Mouse (Mus musculus) embryonic facial prominence, embryonic 13.5 days (tissue): ENCODE measurements at regions not wholly inside any gene's neighbourhood (a gene's known extent, or its start where the extent isn't known, plus 50 kb on each side); places are given as distances from the start of the nearest gene placed in this dataset.
"Not testable (repeated sequence)": the region's sequence is repeated elsewhere in the genome, so short reads cannot be mapped to it uniquely, and the experiment has no call there.

Experiments used
- ATAC-seq: fragments of 200-750 bp; cut with Nextera tagmentation; 2 replicates; pipeline ENCODE4 v1.8.0; 2017; ENCODE audit warnings: low read depth; ENCODE audit not compliant: insufficient number of reproducible peaks, insufficient read depth, low FRiP score, low TSS enrichment
- H3K27ac ChIP-seq: fragments of 300-500 bp; sonication (generic); 2 replicates; pipeline ENCODE4 v1.5.1; 2015; ENCODE audit warnings: moderate library complexity, mild to moderate bottlenecking, inconsistent platforms
- H3K27me3 ChIP-seq: fragments of 300-500 bp; sonication (generic); 2 replicates; pipeline ENCODE4 v1.6.1; 2015; ENCODE audit warnings: mild to moderate bottlenecking, inconsistent platforms
- H3K36me3 ChIP-seq: fragments of 300-500 bp; sonication (generic); 2 replicates; pipeline ENCODE4 v1.6.1; 2015; ENCODE audit warnings: mild to moderate bottlenecking, inconsistent platforms
- H3K4me1 ChIP-seq: fragments of 300-500 bp; sonication (generic); 2 replicates; pipeline ENCODE4 v1.6.1; 2015; ENCODE audit warnings: inconsistent platforms
- H3K4me2 ChIP-seq: fragments of 300-500 bp; sonication (generic); 2 replicates; pipeline ENCODE4 v1.6.1; 2015; ENCODE audit warnings: moderate library complexity, mild to moderate bottlenecking, inconsistent platforms
- H3K4me3 ChIP-seq: fragments of 300-500 bp; sonication (generic); 2 replicates; pipeline ENCODE4 v1.5.1; 2015; ENCODE audit warnings: mild to moderate bottlenecking, inconsistent platforms
- H3K9ac ChIP-seq: fragments of 300-500 bp; sonication (generic); 2 replicates; pipeline ENCODE4 v1.6.1; 2015; ENCODE audit warnings: mild to moderate bottlenecking, inconsistent platforms
- H3K9me3 ChIP-seq: fragments of 300-500 bp; sonication (generic); 2 replicates; pipeline ENCODE4 v1.6.1; 2016; ENCODE audit warnings: inconsistent platforms
- WGBS: fragments of 180-500 bp; shearing (Covaris S2); methylation state at CpG from one replicate; pipeline ENCODE4 v1.1.7; 2015; ENCODE audit warnings: mixed read lengths; 5-methylcytosine and 5-hydroxymethylcytosine counted together

DNA sequence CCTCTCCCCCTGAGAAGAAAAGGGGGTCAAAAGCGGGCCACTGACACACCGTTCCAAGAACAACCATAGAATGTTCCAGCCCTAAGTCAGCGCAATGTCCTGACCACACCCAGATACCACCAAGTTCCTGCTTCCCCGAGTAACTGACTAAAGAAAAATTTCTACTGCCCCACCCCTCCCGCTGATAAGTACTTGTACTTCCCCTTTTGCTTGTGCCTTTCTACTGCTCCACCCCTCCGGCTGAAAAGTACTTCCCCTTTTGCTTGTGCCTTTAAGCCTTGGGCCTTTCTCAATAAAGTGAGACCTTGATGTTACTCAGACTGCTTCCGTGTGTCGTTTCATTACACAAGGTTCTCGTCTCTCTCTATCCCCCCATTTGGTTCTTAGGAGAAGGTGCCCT lies 51.6 kb upstream of the Alkbh8 start:
- not testable (repeated sequence) for H3K36me3 ChIP-seq, H3K9me3 ChIP-seq, H3K4me3 ChIP-seq, H3K9ac ChIP-seq, H3K4me2 ChIP-seq, H3K27me3 ChIP-seq, ATAC-seq, H3K27ac ChIP-seq, H3K4me1 ChIP-seq
- 87% methylated on average over 9 of the region's 9 CpGs for WGBS
